Mouse (Mus musculus) urinary bladder, postnatal 4 days (tissue): ENCODE data around the gene C1ra.
A peak's percentile ranks its signal among the peaks of the same experiment; 100 is the strongest.
"Not testable (repeated sequence)": the region's sequence is repeated elsewhere in the genome, so short reads cannot be mapped to it uniquely, and the experiment has no call there.

Experiments used
- DNase-seq, 2 experiments: peaks; one replicate each; pipeline ENCODE4 v3.0.0; 2021 to 2022; ENCODE audit warnings: low spot score in 2 of 2

Gene C1ra

DNA sequence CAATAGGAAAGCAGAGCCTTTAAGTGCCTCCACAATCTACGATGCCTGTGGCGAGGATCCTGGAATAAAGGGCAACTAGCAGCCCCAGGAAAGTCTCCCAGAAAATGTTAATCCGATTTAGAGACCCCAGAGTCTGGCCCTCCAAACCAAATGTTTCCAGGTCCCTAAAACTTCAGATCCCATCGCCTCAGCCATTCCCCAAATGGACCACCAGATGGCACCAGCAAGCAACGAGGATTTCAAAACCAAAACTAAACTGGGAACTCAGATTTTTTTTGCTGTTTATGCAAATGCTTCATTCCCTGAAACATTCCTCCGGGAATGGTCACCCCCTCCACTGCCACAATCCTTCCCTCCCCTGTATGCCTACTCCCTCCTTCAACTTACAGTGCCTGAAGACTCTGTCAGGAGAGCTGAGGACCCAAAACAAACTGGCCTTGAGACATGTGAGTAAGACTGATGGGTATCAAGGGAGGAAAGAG is at the start of gene C1ra:
Gene C1ra (plus strand): TSS at position 51 of the 482 bp plus-strand sequence.
- DNase-seq = peak; percentile 45 to 67

DNA sequence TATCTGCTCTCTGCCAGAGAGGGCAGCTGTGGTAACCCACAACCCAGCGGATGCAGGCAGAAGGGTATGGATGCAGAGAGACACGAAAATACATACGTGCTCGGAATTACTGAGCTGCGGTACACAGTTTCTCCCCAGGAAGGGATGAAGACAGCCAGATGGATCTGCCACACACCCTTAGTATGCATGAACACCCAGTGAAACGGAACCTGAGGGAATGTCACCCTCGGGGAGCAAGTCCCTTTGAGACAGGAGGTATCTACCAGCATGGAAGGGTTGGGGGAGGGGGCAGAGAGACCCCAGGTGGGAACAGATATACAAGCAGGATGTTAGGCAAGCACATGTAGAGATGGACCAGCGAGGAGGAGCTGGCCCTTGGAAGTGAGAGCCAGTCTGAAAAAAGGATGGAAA is 48.3 kb upstream of the C1ra start:
- DNase-seq = no peak

DNA sequence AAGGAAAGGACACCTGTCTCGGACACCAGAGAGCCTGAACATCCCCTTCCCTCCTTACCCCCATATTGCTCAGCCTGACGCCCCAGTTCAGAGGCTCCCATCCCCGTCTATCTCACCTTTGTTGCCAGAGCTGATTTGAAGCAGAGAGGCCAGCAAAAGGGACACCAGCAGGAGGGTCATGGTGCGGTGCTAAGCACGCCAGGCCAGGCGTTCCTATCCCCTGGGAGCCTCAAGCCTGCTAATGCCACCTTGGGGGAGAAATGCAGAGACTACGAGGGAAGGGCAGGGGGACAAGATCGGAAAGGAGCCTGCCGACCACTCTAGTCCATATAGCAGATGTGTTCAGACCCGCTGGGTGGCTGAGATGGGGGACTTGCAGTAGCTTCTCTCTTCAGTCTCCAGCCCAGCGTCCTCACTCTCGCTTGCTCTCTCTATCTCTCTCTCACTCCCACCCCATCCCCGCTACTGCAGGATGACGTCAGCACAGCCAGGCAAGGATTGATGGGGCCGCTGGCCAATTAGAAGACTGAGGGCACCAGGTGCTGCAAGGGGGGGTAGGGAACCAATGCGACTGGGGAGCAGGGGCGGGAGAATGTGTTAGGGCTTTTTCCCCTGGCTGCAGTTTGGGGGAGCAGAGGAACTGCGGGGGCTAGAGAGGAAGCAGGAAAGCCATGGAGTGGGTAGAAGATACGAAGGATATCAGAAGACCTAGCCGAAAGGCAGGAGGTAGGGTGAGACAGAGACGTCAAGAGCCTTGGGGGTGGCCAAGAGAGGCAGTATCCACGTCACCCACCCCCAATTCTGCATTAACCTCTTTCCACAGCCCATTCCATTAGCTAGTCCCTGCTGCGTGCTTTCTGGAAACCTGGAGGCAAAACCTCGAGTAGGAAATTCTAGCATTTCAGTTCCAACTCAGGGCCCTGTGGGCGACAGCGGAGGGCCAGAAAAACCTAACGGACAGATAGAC is 47.6 kb upstream of the C1ra start, which contains the start of gene Clstn3:
Gene Clstn3 (minus strand): TSS at position 490 of the 967 bp plus-strand sequence.
- DNase-seq = peak; percentile 53 to 76

DNA sequence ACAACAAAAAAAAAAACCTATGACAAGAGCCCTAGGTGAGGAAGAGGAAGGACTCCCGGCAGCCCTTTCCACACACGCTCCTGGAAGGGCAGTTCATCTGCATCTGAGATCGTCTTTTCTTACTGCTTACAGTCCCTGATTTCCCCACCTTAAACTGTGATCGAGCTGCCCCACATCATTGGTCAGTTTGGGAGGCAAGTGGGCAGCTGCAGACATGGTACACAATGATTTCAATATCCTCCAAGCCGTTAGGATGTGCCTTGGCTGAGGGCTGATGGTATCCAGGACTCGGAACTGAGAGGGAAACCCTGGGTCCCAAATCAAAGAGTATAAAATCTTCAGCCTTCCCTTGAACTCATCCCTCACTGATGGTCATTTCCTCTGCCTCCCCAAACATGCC is 46.9 kb upstream of the C1ra start:
- no peak for DNase-seq

DNA sequence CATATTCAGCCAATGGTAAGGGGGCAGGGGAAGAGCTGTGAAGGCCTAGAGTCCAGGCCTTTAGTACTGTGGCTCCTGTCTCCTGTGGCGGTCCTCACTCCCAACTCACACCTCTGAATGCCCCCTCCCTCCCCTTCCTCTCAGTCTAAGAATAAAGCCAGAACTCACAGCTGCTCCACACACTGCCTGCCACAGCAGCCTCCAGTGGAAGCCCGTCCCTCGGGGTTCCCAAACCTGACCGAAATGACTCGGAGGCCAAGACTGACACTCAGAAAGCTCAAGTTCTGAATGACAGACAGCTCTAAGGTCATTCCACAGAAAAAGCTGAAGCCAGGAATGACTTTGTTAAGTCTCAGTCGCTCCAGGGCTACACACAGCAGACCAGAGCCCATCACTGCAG is 46.5 kb upstream of the C1ra start:
- no peak for DNase-seq

DNA sequence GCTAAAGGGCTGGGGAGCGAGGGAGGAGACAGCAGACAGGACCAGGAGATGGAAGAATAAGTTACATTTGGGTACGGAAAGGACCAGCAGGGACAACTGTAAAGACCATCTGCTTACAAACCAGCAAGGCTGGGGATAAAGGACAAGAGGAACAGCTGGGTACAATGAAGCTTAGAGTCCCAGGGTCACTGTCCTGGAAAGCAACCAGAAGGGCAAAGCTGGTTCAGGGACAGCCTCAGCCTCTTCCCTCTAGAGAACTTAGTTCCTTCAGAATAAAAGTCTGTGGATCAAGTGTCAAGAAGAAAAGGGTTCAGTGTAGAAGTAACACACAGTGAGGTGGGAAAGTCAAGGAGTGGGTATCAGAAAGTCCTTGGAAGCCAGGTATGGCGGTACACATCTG is 41.1 kb upstream of the C1ra start:
- no peak for DNase-seq

DNA sequence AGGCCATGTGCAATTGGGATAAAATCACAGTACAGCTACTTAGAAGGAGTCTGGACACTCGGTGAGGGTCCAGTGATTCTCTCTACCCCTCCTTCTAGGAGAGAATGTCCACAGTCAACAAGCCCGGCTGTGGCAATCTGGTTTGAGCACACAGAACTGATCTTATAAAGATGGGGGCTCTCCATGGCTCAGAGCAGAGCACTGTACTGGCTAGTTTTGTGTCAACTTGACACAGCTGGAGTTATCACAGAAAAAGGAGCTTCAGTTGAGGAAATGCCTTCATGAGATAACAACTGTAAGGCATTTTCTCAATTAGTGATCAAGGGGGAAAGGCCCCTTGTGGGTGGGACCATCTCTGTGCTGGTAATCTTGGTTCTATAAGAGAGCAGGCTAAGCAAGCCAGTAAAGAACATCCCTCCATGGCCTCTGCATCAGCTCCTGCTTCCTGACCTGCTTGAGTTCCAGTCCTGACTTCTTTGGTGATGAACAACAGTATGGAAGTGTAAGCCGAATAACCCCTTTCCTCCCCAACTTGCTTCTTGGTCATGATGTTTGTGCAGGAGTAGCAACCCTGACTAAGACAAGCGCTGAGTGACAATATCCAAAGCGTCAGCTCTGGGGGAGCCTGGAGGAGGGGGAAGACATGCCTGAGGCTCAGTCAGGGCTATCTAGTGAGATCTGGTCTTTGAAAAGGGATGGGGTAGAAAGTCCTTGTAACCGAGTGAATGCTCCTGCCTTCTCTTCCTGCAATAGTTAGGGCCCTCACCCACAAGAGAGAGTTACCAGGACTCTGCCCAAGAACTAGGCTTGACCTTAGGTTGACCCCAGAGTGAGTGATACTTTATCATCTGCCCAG is 40.2 kb upstream of the C1ra start:
- DNase-seq = not testable (repeated sequence)

DNA sequence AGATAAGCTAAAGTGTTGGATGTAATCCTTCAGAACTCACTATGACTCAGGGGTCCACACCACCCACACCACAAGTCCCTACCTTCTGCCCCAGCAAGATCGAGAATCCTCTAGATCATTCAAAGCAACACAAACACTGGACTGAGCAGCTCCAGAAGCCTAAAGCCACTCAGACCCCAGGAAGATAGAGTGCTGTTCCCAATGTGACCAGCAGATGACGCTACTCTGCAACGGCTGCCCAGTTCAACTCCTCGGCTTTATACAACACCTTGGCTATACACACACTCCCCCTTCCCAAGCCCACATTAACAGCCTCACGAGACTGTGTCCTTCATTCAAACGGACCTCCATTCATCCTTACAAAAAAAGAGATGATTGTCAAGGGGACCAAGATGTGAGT is 39.4 kb upstream of the C1ra start:
- DNase-seq = no peak

DNA sequence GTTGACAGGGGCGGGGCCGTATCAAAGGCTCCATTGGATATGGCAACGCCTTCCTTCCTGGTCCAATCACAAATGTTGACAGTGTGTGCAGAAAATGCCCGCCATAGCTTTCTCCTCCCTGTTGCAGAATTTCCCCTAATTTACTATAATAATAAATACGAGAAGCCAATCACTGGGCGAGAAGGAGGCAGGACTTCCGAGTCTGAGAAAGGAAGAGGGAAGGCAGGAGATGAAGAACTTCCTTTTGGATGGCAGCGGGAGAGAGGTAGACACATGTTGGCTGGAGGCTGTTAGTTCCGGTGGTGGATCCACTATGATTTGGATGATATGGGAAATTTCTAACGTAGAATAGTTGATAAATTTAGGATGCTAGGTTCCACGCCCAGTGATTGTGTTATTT is 37.6 kb upstream of the C1ra start:
- DNase-seq = no peak

DNA sequence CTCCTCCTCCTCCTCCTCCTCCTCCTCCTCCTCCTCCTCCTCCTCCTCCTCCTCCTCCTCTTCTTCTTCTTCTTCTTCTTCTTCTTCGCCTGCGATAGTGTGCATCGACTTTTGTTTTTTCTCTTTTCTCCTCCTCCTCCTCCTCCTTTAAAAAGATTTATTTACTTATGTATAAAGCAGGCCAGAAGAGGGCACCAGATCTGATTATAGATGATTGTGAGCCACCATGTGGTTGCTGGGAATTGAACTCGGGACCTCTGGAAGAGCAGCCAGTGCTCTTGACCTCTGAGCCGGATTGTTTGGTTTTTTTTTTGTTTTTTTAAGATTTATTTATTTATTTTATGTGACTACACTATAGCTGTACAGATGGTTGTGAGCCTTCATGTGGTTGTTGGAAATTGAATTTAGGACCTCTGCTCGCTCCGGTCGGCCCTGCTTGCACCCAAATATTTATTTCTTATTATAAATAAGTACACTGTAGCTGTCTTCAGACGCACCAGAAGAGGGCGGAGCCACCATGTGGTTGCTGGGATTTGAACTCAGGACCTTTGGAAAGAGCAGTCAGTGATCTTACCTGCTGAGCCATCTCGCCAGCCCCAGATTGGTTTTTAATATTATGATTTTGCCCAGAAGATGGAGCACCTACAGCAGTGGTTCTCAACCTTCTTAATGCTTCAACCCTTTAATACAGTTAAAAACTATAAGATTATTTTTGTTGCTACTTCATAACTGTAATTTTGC is 36.7 kb upstream of the C1ra start:
- not testable (repeated sequence) for DNase-seq

DNA sequence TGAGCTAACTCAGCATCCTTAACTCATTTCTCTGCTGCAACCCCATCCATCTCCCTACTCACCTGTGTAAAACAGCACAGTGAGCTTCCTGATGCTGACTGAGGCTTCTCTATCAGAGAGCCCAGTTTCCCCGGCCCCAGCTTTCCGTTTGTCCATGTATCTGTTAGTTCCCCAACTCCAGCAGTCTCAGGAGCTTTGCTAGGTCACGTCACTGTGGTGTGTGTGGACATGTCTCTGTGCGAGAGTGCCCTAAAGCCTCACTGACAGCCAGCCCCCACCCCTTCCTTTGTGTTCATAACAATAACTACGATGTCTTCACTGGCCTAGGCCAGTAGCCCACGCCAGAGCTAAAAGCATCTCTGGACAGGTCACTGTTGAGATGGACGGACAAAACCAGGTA is 36.0 kb upstream of the C1ra start:
- DNase-seq = no peak

DNA sequence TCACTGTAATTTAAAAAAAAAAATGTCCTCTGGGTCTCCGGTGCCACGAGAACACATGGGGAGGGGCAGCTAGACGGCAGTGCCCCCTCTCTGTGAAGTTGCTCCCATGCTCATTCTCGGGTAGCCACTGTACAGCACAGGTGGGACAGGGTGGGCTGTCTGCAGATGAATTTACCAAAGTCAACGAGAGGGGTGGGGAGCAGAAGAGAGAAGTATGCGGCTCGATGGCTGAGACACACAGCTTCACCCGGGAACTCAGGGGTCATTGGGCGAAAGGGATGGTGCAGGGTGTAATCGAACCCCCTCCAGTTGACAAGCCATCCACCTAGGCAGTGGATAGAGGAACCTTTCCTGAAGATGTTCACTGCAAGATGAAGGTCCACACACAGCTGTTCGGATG is 35.4 kb upstream of the C1ra start:
- DNase-seq = no peak

DNA sequence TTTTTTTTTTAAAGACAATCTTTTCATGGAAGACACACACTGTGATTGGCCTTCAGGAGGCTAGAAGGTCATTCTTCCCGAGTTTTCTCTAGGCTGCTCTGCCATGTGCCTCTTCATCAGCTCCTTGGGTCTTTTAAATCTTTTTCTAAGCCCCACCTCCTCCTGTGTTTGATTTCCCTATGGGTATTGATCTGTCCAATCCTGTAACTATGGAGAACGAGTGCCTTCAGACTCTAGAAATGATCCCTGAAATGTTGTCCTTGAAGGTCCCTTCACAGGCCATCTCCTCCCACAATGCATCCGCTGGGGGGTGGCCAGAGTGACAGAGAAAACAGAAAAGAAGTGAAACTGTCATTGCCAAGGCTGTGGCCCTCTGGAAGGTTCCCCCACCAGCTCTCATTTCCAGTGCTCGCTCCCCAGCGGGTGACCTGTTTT is 35.0 kb upstream of the C1ra start:
- DNase-seq = no peak

DNA sequence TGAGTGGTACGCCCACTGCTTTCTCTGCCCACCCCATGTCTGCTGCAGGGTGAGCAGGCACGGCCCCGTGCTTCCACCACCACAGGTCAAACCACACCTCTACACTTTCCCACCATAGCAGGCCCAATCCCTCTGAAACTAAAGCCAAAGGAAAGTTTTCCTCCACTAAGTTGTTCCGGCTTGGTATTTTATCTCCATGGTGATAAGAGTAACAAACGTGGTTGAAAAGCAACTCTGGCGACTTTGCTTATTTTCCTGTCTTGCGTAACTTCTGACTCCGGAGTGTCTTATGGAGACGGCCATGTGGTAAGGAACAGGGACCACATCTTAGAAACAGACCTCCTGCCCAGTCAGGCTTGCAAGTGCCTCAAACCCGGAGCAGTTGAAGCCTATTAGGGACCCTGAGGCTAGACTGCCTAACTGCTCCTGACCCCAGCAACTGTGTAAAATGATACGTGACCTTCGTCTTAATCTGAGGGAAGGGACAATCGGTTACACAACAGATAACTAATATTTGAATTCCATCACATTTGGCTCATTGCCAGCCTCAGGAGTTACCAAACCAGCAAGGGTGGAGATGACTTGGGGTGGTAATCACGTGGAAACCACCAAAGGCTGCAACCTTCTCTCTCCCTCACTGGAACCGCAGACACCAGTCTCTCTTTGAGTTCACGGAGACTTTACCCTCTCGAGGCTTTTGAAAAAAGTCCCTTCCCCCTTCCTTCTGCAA is 34.1 kb upstream of the C1ra start:
- DNase-seq = no peak

DNA sequence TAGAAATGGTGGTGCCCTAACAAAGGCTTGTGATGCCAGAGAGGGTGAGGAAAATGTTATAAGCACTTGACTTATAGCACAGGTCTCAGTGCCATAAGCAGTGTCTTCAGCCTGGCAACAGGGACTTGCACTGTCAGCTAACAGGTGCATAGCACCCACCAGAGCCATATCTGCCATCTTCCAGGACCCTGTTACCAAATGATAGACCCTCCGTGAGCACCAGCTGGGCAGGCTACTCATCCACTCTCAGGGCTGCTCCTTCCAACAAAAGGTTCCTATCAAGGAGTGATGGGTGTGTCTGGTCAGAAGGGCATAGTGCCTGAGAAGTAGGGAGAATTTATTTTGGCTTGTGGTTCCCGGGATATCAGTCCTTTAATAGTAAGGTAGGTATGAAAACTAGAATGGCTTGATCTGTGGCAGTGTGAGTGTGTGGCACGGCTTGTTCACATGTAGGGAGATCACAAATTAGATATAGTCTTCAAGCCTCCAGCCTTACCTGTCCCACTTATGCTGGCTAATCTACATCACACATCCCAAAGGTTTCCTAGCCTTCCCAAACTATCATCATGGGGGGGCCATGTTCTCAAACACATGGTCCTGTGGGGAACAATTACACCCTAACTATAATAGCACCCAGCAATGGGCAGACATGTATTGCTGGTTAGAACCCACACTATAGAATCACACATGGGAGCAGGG is 33.2 kb upstream of the C1ra start:
- no peak for DNase-seq

DNA sequence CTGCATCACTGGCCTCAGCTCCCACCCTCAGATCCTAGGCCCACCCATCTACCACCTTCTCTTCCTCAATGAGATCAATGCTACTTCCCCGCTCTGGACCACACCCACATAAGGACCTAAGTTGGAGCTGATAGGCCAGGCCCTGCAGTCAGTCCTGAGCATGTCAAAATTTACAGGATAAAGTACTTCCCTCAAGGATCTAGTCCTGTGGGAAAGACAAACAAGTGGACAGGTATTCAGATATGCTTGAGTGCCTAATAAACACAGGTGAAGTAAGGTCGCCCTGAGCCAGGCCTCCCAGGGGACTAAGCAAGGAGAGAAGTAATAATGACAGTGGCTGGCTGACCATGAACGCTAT is 32.7 kb upstream of the C1ra start:
- DNase-seq = no peak

DNA sequence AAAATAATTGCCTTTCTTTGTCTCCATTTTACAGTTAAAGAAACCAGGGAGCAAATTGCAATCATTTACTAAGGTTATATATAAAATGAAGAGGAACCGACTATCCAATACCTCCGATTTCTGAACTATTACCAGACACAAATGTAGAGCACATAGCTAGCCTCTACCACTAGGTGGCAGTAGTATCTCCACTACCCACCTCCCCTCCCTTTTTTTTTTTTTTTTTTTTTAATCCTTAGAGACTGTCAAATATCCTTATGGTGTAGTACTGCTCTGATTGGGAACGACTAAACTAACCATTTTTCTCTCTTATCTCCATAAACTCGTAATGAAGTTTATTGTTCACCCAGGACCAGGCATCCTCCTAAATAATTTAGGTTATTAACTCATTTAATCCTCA is 31.9 kb upstream of the C1ra start:
- no peak for DNase-seq

DNA sequence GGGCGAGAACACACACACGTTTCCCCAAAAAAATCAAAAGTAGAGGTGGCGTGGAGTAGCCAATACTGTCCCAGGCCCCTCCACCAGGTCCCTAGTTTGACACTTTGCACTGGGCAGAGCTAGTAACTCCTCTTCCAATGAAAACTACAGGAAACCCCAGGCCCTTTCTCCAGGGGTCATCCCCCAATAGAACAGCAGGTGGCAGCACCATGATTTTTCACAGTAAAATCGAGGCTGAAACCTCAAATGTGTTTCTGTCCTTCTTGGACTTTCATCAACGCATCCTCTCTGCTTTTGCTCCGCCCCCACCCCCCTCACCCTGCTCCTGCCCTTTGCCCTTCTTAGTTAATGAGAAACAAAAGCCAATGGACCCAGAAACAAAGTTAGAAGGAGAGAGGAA is 30.6 kb upstream of the C1ra start:
- DNase-seq = peak; percentile 42 to 73

DNA sequence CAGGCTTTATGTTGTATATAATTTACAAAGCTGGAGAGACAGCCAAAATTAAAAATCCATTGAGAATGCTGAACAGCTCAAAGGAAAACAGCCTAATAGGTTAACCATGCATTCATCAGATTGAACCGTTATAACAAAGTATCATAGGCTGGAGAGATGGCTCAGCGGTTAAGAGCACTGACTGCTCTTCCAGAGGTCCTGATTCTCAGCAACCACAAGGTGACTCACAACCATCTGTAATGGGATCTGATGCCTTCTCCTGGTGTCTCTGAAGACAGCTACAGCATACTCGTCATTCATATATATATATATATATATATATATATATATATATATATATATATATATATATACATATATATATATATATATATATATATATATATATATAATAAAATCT is 28.4 kb upstream of the C1ra start:
- DNase-seq = not testable (repeated sequence)

DNA sequence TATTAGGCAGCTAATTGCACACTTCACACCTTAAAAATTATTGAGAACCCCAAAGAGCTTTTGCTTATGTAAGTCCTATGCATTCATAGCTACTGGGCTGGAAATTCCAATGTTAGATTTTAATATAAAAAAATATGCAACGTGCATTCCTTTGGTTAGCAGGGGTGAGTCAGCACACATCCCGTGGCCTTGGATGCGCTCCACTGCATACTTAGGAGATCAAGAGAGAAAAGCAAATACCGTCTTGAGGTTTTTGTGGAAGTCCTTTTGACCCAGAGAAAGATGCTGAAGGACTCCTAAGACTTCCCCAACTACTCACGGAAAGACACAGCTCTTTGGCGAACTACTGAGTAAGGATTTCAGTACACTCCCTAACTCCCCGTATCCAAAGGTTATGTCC is 27.4 kb upstream of the C1ra start:
- no peak for DNase-seq
